Mouse (Mus musculus): ENCODE measurements around the gene Ceacam15. TPM values are rescaled to one million over a fixed set of nuclear protein-coding genes. Genes with fewer than 3 reads are reported as not detected.
A peak's percentile ranks its signal among the peaks of the same experiment; 100 is the strongest.
"Not testable (repeated sequence)": the region's sequence is repeated elsewhere in the genome, so short reads cannot be mapped to it uniquely, and the experiment has no call there.

The Ceacam15 gene
- polyA plus RNA-seq, 1 experiment from 2014 or later = not detected

DNA sequence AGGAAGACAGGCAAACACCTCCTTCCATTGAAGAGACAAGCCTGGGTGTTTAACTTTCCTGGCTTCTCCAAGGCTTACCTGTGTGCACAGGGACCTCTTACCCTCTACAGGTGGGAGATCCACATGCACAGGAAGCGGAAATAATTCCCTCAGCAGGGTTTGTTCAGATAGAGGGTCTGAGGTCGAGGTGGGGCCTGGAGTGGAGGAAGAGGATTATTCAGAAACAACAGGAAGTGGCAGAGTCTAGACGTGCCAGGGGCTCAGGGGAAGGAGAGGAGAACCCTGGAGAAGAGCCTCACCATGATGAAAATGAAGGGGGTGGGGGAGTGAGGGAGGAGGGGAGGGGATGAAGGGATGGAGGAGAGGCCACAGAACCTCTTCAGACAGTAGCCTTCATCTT, 4.7 kb upstream of the Ceacam15 start:
- H3K4me1 ChIP-seq; H3K36me3 ChIP-seq; H3K4me2 ChIP-seq; H3K27ac ChIP-seq (replicated peaks); H3K9ac ChIP-seq (replicated peaks); ATAC-seq (ENCODE audit: low FRiP score); H3K27me3 ChIP-seq (replicated peaks); H3K4me3 ChIP-seq (replicated peaks); H3K9me3 ChIP-seq (replicated peaks): not testable (repeated sequence)
- 50% methylated on average over 3 of the region's 3 CpGs for WGBS

DNA sequence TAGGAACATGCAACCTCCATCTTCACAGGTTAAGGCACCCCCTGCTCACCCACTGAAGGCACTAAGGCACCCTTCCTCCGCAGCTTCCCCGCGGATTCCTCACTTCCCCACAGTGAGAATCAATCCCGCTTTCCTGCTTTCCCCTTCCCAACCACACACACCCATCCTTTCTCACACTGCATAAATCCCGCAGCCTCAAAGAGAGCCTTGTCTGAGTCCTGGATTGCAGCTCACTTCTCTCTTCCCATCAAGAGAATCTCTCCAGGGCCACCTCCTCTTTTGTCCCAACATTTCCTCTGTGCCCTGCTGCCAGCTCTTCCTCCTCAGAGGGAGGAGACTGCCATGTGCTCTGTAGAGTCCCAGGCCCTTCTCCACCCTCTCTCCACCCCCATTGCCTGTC, 806 bp downstream of the Ceacam15 start:
- not testable (repeated sequence) for H3K9ac ChIP-seq (replicated peaks); ATAC-seq (ENCODE audit: low FRiP score); H3K27me3 ChIP-seq (replicated peaks); H3K4me2 ChIP-seq; H3K36me3 ChIP-seq; H3K9me3 ChIP-seq (replicated peaks); H3K4me1 ChIP-seq; H3K4me3 ChIP-seq (replicated peaks); H3K27ac ChIP-seq (replicated peaks)
- 57% methylated on average over 5 of the region's 5 CpGs for WGBS

DNA sequence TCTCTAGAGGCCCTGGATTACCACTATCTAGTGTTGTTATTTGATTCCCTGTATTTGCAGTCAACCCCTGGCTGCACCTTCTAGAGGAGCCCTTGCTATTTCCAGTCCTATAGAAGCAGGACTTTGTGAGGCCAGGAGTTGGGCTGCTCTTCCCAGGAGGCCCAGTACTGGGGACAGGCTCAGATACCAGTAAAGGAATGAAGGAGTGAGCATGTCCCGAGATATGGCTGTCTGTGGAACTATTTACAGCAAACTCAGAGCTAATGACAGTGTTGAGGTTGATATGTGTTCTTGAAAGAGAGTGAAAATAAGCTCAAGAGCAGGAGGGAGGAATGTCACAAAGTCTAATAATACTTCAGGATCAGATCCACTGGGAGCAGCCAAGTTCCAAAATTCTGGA, 1.7 kb downstream of the Ceacam15 start:
- Histone ChIP-seq H3K27me3 (replicated peaks) (no peaks in the 10 kb centered on the region), H3K4me1 (no peaks in the 10 kb centered on the region), H3K9ac (replicated peaks) (no peak overlapping the region), H3K36me3 (no peaks in the 10 kb centered on the region), H3K4me2 (no peak overlapping the region), H3K27ac (replicated peaks) (no peak overlapping the region), H3K9me3 (replicated peaks) (no peaks in the 10 kb centered on the region), H3K4me3 (replicated peaks) (no peak overlapping the region)
- ATAC-seq (ENCODE audit: low FRiP score) = no peak
- WGBS = 82% methylated on average over 1 of the region's 1 CpGs

DNA sequence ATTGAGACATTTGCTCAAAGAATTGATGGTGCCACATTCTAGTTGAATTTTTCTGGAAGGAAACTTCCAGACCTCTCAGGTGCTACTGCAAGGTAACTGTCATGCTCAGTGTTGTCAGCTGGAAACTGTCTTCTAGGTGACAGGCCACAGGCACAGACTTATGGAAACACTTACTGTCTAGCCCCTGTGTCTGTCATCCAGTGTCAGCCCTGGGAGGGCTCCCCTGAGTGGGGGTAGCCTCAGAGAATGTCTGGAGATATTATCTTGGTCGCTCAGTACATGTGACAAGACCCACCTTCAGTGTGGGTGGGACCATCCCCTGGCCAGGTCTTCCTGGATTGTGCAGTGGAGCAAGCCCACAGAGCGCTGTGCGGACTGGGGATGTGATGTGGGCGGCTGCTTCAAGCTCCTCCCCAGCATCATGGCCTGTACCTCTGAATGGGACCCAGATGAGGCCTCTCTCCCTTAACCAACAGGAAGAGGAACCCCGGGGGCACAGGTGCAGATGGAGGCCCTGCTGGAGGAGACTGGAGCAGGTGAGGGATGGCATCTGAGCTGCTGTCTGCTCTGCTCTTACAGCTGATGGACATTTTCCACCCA, 7.1 kb downstream of the Ceacam15 start:
- WGBS = 87% methylated on average over 4 of the region's 5 CpGs
- H3K4me3 ChIP-seq (replicated peaks); H3K27me3 ChIP-seq (replicated peaks); H3K9me3 ChIP-seq (replicated peaks); H3K4me2 ChIP-seq; H3K4me1 ChIP-seq; ATAC-seq (ENCODE audit: low FRiP score); H3K9ac ChIP-seq (replicated peaks); H3K36me3 ChIP-seq; H3K27ac ChIP-seq (replicated peaks): not testable (repeated sequence)

DNA sequence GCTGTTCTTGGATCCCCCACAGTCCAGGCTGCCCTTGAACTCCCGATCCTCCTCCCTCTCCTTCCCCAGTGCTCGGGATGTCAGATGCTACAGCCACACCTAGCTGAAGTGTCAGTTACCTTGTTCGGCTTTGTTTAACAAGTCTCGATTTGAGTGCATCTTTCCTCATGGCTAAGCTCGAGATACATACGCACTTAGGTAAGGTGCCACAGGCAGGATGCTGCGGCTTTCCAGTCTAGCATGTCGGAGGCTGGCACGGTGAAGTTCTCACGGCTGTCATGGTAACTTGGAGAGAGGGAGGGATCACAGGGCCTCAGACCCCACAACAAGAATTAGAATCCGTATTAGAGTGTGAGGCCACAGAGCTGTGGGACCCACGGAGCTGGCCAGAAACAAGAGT, 31.2 kb downstream of the Ceacam15 start:
- 79% methylated on average over 12 of the region's 12 CpGs for WGBS
- Histone ChIP-seq H3K27me3 (replicated peaks) (no peaks in the 10 kb centered on the region), H3K36me3 (no peaks in the 10 kb centered on the region), H3K4me2 (no peak overlapping the region), H3K9ac (replicated peaks) (no peak overlapping the region), H3K4me3 (replicated peaks) (no peak overlapping the region), H3K9me3 (replicated peaks) (no peaks in the 10 kb centered on the region), H3K4me1 (no peaks in the 10 kb centered on the region), H3K27ac (replicated peaks) (no peak overlapping the region)
- ATAC-seq (ENCODE audit: low FRiP score) = no peak

DNA sequence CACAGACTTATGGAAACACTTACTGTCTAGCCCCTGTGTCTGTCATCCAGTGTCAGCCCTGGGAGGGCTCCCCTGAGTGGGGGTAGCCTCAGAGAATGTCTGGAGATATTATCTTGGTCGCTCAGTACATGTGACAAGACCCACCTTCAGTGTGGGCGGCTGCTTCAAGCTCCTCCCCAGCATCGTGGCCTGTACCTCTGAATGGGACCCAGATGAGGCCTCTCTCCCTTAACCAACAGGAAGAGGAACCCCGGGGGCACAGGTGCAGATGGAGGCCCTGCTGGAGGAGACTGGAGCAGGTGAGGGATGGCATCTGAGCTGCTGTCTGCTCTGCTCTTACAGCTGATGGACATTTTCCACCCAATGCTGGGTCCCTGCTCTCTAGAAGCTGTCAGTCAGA, 32.4 kb downstream of the Ceacam15 start:
- H3K4me1 ChIP-seq; ATAC-seq (ENCODE audit: low FRiP score); H3K9me3 ChIP-seq (replicated peaks); H3K27ac ChIP-seq (replicated peaks); H3K27me3 ChIP-seq (replicated peaks); H3K4me3 ChIP-seq (replicated peaks); H3K36me3 ChIP-seq; H3K4me2 ChIP-seq; H3K9ac ChIP-seq (replicated peaks): not testable (repeated sequence)
- 62% methylated on average over 3 of the region's 4 CpGs for WGBS

DNA sequence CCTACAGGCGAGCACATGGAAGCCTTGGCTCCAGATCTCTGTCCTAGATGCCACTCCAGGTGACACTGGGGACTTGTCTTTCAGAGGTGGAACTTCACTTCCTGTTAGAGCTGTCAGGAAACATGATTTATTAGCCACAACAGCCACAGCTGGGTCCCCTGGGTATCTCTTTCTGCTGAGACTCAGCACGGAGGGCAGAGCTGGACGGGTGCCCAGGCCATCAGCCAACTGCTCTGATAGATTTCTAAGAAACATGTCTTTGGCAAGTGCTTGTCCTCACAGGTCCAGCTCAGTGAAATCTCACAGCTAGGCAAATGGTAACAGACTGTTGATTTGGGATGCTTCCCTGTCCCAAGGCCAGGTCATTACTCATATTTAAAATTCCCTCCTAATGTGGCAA, 36.5 kb downstream of the Ceacam15 start:
- ATAC-seq (ENCODE audit: low FRiP score) = no peak
- Histone ChIP-seq H3K4me1 (0 out of 2 replicates have a peak, but pooled peaks cover 3% of the 10 kb centered on the region), H3K4me2 (no peak overlapping the region), H3K9ac (replicated peaks) (no peak overlapping the region), H3K4me3 (replicated peaks) (no peak overlapping the region), H3K27me3 (replicated peaks) (no peaks in the 10 kb centered on the region), H3K36me3 (no peaks in the 10 kb centered on the region), H3K27ac (replicated peaks) (no peak overlapping the region), H3K9me3 (replicated peaks) (no peaks in the 10 kb centered on the region)
- WGBS = 54% methylated on average over 3 of the region's 3 CpGs

DNA sequence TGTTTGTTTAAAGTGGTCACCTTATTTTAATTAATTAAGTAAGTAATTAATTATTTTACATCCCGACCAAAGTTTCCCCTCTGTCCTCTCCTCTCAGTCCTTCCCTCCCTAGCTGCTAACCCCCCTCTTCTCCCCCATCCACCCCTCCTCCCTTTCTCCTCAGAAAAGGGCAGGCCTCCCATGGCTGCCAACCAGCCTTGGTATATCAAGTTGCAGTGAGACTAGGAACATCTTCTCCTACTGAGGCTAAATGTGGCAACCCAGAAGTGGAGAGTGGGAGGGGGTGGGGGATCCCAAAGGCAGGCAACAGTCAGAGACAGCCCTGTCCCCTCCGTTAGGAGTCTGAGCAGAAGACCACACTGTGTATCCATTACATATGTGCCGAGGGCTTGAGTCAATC, 40.4 kb downstream of the Ceacam15 start:
- Histone ChIP-seq H3K4me1 (0 out of 2 replicates have a peak, but pooled peaks cover 3% of the 10 kb centered on the region), H3K4me2 (no peak overlapping the region), H3K27ac (replicated peaks) (no peak overlapping the region), H3K4me3 (replicated peaks) (no peak overlapping the region), H3K9ac (replicated peaks) (no peak overlapping the region), H3K27me3 (replicated peaks) (no peaks in the 10 kb centered on the region), H3K36me3 (no peaks in the 10 kb centered on the region), H3K9me3 (replicated peaks) (no peaks in the 10 kb centered on the region)
- whole genome bisulfite sequencing = 57% methylated on average over 3 of the region's 3 CpGs
- no peak for ATAC-seq (ENCODE audit: low FRiP score)

DNA sequence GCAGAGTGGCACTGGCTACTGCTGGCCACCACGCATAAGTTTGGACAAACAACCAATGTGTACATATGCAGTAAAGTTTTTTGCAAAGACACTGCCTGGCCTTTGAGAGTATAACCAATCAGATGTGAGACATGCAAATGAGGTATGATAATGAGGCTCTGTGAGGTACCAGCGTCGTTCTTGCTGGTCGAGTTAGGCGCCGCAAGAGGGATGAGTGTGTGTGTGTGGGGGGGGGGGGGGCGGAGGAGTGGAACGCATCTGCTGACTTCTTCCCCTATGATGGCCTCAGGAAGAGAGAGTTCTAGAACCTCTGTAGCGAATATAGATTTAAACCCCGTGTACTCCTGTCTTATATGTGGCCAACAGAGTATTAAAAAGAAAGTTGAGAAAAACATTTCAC, 41.6 kb downstream of the Ceacam15 start:
- H3K9me3 ChIP-seq (replicated peaks); H3K9ac ChIP-seq (replicated peaks); ATAC-seq (ENCODE audit: low FRiP score); H3K4me2 ChIP-seq; H3K36me3 ChIP-seq; H3K27ac ChIP-seq (replicated peaks); H3K4me1 ChIP-seq; H3K27me3 ChIP-seq (replicated peaks); H3K4me3 ChIP-seq (replicated peaks): not testable (repeated sequence)
- 10% methylated on average over 9 of the region's 10 CpGs for WGBS

DNA sequence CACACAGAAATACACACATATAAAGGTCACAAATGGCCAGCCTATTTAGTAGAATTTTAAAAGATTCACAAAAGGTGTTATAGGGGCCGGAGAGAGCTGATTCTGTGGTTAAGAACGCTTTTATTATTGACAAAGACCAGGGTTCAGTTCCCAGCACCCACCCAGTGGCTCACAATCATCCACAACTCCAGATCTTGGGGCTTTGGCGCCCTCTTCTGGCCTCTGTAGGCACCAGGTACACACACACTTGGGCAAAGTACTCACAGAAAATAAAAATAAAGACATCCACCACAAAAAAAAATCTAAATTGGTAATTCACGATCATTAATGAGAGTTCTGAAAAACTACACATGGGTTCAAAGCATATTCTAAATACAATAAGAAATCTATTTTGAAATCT, 43.6 kb downstream of the Ceacam15 start:
- Histone ChIP-seq H3K9ac (replicated peaks) (no peak overlapping the region), H3K9me3 (replicated peaks) (no peaks in the 10 kb centered on the region), H3K27me3 (replicated peaks) (no peaks in the 10 kb centered on the region), H3K36me3 (no peaks in the 10 kb centered on the region), H3K4me1 (no peaks in the 10 kb centered on the region; the same call in 1 of the 2 replicates), H3K4me3 (replicated peaks) (no peak overlapping the region), H3K27ac (replicated peaks) (no peak overlapping the region), H3K4me2 (no peak overlapping the region)
- 70% methylated on average over 4 of the region's 4 CpGs for WGBS
- no peak for ATAC-seq (ENCODE audit: low FRiP score)

DNA sequence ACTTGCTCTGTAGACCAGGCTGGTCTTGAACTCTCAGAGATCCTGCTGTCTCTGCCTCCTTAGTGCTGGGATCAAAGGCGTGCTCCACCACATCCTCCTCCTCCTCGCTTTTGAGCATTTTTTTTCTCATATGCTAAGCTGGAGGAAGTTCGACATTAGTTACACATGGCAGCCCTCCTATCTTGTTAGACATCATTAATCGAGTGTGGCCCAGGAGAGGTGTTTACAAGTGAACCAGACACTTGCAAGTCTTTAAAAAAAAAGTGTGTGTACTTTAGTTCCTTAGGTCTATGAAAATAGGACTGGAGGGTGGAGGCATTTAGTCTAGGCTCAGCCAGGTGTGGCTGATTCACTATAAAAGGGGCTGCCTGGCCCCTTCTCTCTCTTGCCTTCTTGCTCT, 44.5 kb downstream of the Ceacam15 start:
- 75% methylated on average over 4 of the region's 4 CpGs for WGBS
- H3K9ac ChIP-seq (replicated peaks) = no peak overlapping the region
- no peaks in the 10 kb centered on the region; the same call in 1 of the 2 replicates for H3K4me1 ChIP-seq

DNA sequence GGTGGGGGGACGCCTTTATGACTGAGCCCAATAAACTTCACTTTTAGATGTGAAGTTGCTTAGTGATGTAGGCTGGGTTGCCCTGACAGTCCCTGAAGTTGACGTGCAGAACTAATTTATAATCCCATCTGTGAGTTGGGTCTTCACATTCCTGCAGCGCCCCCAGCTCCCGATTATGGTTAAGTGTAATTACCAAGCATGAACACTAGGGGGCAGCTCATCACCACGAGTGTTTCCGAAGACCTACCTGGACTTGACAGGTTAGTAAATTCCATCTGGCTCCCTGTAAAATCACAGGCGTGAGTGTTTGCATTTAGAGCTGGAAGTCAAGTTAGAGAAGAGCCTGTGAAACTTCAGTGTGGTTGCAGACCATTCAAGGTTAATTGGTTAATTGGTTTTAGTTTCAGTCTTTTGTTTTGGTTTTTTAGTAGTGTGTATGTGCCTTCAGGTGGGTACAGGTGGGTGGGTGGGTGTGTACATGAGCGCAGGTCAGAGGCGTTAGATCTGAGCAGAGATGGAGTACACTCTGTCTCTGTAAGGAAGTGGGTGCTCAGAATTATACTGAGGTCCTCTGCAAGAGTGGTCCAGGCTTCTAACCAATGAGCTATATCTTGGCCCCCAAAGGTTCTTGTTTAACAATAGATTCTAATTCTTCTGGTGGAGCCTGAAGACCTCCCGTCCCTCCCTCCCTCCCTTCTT, 45.8 kb downstream of the Ceacam15 start:
- ATAC-seq (ENCODE audit: low FRiP score) = 0 out of 2 replicates have a peak, but pooled peaks have one; percentile 5

More for the DNA sequence above, 44.5 kb downstream of the Ceacam15 start:
- no peak overlapping the region for H3K4me2 ChIP-seq
- no peak overlapping the region for H3K27ac ChIP-seq (replicated peaks)
- H3K4me3 ChIP-seq (replicated peaks) = no peak overlapping the region
- H3K27me3 ChIP-seq (replicated peaks) = no peaks in the 10 kb centered on the region
- H3K36me3 ChIP-seq = no peaks in the 10 kb centered on the region
- H3K9me3 ChIP-seq (replicated peaks) = no peaks in the 10 kb centered on the region
- ATAC-seq (ENCODE audit: low FRiP score) = no peak

More for the DNA sequence above, 45.8 kb downstream of the Ceacam15 start:
- H3K36me3 ChIP-seq = no peaks in the 10 kb centered on the region
- no peak overlapping the region for H3K9ac ChIP-seq (replicated peaks)
- H3K4me3 ChIP-seq (replicated peaks) = no peak overlapping the region
- WGBS = 20% methylated on average over 10 of the region's 10 CpGs
- no peaks in the 10 kb centered on the region for H3K27me3 ChIP-seq (replicated peaks)
- H3K27ac ChIP-seq (replicated peaks) = no peak overlapping the region
- H3K9me3 ChIP-seq (replicated peaks) = no peaks in the 10 kb centered on the region
- no peak overlapping the region for H3K4me2 ChIP-seq
- no peaks in the 10 kb centered on the region; the same call in 1 of the 2 replicates for H3K4me1 ChIP-seq

All from neural tube, embryonic 15.5 days (tissue).